Mouse (Mus musculus) thymus, postnatal 14 days (tissue): ENCODE measurements around the gene Otof.
A peak's percentile ranks its signal among the peaks of the same experiment; 100 is the strongest.

Experiments used
- DNase-seq: peaks from one replicate; pipeline ENCODE4 v3.0.0; 2021

Gene Otof

DNA sequence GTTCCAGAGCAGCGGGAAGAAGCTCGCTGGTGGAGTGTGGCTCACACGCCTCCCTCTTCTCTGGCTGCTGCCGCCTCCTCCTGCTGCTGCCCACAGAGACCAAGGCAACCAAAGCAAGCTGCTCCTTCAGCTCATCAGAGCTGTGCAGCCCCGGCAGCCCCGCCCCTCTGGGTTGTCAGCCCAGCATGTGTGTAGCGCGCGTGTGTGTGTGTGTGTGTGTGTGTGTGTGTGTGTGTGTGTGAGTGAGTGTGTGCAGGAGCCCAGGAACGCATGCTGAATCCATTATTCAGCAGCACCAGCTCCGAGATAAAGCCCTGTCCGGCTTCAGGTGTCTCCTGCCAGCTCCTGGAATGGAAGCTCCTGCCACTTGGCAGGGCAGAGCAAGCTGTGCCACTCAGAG, at the start of gene Otof:
TSS of gene Otof (minus strand) at position 112 of the 400 bp plus-strand sequence.
- no peak for DNase-seq

GRCm38 (mm10) chr5:30497299-30497698, 35.6 kb upstream of the Otof start:
- DNase-seq: no peak

DNA sequence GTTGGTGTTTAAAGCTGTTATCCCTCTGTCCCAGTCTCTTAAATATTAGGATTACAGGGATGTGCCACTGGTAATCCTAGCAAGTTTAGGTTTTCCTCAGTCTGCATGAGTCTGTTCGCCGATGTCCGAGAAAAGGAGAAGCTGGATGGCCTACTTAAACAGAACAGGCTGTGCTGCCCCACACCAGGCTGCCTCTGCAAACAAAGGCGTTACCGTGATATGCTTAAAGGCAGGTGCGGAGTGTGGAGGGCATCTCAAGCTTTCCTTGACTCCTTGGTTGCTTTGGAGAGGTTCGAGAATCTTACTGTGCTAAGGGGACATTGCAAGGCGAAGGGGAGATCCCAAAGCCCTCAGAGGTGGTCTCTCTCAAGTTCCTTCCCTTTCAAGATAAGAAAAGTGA, 35.1 kb upstream of the Otof start:
- DNase-seq: no peak

- DNase-seq: no peak
These were observed 33.6 kb upstream of the Otof start for GRCm38 (mm10) chr5:30495288-30495687.

DNA sequence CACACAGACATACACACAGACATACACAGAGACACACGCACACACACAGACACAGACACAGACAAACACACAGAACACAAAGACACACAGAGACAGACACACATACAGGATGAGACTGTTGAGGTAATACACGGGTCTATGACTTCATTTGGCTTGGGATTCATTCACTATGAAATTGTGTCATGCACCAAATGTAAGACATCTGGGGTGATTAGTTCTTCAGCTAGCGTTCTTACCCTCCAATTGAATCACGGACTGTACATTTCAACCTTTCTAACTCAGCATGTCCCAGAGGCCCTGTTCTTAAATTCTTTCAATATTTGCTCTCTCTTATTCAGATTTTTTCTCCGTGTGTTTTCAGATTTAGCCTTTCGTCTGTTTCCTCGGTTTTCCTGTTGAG, 32.9 kb upstream of the Otof start:
- no peak for DNase-seq

GRCm38 (mm10) chr5:30493723-30494122, 32.0 kb upstream of the Otof start:
- no peak for DNase-seq

DNA sequence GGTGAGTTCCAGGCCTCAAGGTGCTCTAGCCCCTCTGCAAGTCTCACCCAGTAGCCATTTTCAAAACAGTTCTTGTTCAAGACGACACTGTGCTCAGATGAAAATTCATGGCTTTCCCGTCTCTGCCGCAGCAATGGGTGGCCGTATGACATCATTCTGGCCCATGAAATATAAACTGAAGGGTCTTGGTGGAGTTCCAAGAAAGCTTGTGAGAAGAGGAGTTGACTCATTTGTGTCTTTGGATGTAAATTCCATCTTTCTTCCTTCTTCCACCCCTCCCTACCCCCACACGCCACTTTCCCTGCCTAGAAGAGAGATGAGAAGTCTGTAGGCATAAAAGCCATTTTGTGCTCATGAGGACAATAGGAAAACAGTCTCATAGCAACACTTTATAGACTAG, 29.1 kb upstream of the Otof start:
- DNase-seq: no peak

- no peak for DNase-seq
These were observed 28.5 kb upstream of the Otof start for GRCm38 (mm10) chr5:30490215-30490614.

DNA sequence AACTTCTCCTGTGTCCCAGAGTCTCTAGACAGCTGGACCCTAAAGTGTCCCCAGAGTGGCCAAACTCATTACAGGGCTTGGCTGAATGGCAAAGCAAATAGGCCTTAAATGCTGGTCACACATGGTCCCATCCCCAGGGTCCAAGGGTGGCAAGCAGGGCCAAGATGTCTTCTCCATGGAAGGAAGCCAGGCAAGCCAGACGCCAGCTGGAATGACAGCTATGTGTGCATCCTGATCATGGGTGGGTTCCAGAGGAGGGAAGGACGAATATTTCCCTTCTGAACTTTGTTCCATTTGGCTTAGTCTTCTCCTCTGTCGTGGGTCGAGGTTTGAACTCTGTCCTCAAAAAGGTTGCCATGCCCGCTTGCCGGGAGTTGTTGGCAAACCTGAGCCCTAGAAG, 23.4 kb upstream of the Otof start:
- no peak for DNase-seq

DNA sequence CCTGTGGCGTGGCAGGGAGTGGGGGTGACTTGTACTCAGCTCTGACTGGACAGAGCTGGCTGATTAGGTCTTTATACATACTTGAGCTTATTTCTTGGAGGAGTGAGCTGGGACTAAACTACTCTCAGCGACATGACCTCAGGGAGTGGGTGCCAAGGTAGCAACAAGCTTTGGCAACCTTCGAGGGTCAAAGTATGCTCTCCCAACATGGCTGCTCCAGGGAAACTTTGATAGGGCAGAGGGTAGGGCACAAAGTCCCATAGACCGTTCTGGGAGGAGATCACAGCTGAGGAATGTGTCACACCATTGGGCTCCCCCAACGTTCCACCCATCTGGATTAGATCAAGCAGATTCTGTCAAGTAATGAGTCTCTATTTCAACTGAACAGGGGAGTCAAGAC, 22.9 kb upstream of the Otof start:
- DNase-seq: no peak

GRCm38 (mm10) chr5:30483533-30483932, 21.8 kb upstream of the Otof start:
- DNase-seq: no peak

- DNase-seq: peak; percentile 72
These were observed 20.6 kb upstream of the Otof start for GRCm38 (mm10) chr5:30482319-30482718.

DNA sequence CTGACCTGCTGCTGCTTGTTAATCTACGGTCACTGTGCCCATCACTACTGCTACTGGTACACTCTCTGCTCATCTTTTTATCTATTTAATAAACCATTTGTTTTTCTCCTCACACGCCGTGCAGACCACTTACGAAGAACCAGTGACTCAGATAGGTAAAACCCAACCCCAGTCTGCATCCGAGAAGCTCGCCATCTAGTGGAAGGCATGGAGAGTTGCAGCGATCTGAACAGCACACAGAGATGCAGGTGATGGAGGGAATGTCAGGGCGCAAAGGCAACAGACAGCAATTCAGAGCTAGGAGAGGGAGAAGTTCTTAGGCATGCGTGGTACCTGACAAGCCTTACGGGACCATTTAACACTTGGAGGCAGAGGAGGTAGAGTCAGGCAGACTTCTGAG, 14.8 kb upstream of the Otof start:
- DNase-seq: peak; percentile 45

DNA sequence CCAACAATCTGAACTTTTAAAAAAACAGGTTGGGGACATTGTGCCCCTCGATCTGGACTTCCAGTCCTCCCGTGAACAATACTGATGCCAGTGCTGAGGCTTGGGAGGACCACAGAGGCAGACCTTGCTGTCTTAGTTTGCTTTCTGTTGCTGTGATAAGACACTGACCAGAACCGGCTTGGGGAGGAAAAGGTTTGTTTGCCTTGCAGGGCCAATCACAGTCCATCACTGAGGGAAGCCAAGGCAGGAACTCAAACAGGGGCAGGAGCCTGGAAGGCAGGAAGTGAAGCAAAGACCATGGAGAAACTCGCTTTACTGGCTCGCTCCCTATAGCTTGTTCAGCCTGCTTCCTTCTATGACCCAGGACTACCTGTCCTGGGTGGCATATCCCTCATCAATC, 10.4 kb upstream of the Otof start:
- no peak for DNase-seq

DNA sequence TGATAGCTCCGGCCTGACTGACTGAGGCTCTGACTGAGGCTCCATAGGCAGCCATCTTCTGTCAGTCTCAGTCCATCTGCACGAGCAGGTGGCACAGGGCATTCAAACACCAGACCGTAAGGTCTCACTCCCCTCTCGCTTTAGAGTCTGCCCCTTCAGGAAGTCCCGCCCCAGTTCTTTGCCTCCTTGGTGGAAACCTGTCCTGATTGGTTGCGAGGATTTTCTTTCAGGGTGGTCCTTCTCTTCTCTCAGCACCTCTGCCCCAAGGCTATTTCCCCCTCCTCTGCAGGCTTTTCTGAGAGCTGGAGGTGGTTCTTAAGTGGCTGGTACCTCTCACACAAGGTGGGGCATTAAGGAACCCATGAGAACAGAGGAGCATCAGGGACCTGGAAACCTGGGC, 8.7 kb upstream of the Otof start:
- peak; percentile 18 for DNase-seq

DNA sequence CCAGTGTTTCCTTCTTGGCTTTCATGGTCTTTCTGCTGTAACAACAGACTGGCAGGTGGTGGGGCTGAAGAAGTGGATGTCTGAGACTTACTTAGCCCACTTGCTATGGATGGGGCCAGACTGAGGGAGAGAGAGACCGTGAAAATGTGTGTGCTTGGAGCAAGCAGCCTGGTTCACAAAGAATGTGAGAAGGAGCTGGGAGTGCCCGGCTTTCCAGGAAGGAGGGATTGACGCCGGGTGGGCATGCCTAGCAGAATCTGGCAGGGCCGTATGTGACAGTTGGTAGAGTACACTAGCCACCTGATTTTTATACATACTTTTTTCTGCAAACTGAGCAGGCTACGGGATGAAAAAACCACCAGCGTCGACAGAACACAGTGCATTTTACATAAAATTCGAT, 4.6 kb upstream of the Otof start:
- no peak for DNase-seq

DNA sequence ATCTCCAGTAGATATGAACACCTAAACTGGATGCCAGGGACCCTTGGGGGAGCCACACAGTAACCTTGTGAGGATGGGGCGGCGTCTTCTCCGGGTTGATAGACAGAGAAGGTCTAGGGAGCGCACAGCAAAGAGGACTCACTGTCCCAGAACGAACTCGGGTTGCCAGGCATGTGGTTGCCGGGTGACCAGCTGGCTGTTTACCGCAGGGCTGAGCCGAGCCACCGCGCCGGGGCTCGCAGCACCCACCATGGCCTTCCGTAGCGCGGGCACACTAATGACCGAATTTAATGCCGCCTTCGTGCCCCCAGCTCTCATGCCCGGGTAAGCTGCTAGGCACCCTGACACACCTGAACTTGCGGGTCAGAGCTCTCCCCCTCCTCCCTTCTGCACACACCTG, 4.1 kb upstream of the Otof start, which contains the start of gene 1700001C02Rik:
TSS of gene 1700001C02Rik (plus strand) at position 187 of the 400 bp plus-strand sequence.
- no peak for DNase-seq

DNA sequence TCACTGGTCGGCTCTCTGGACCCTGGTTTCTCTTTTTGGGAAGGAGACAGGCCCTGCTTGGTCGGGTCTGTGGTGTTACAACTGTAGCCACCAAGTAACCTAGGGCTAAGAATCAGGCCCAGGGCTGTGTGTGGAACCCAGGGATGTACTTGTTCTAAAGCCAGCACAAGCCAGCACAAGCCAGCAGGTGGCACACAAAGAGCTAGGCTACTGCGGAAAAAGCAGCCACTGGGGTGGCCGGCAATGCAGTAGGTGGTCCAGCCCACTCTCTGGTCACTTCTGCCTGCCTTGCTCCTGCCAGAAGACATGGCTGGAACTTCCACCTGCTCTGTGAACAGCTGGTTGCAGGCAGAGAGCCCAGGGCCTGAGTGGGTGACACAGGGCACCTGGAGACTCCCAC, 1.6 kb downstream of the Otof start:
- no peak for DNase-seq

- DNase-seq: no peak
These were observed 5.7 kb downstream of the Otof start for GRCm38 (mm10) chr5:30456056-30456455.

DNA sequence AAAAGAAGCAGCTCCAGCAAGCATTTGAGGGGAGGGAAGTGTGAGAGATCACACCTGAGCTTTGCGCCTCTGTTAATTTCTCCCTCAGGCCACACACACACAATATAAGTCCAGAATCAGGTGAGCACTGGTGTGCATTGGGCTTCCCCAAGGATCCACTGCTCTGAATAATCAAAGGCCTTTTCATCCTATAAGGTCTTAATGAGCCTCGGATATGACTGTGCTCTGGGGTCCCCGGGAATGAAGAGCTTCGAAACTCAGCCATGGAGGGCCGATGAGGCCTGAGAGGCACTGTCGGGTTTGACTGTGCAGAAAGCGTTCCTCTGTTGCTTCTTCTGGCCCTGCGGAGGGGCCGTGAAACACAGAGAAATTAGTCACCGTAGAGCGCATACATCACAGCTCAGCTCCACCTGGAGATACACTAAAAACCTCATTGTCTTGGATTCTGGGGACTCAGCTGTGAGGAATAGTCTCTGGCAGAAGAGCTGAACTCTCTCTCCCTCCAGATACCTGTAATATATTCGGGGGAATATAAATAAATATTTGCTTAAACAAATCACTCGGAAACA, 17.3 kb downstream of the Otof start:
- no peak for DNase-seq

- DNase-seq: no peak
These were observed 19.5 kb downstream of the Otof start for GRCm38 (mm10) chr5:30442196-30442595.

- DNase-seq: no peak
These were observed 21.3 kb downstream of the Otof start for GRCm38 (mm10) chr5:30440308-30440906.

GRCm38 (mm10) chr5:30438931-30439330, 22.8 kb downstream of the Otof start:
- DNase-seq: no peak

DNA sequence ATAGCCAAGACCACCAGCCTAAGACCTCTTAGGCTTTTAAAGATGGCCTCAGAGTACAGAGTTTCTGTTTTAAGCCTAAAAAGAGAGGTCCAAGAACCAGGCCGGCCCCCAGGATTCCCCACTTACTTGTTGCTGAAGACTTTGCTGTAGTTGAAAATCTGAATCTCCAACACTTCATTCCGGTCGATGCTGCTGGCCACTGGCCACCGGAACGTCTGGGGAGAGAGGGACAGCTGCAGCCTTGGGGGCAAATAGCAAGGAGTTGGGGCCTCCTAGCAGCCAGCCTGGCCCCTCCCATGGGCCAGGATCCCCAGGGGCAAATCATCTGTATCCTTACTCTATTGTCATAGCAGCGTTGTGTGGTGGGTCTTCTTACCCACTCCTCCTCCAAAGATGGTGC, 34.3 kb downstream of the Otof start:
- DNase-seq: no peak

GRCm38 (mm10) chr5:30423572-30424244, 38.0 kb downstream of the Otof start:
- peak; percentile 59 for DNase-seq
